In genomic region chr2:5735881-5736280, GRCm38 (mm10) we compare ENCODE assay signal across 24 mouse cellular contexts. TPM values are rescaled to one million over a fixed set of nuclear protein-coding genes. Genes with fewer than 3 reads are reported as not detected.
A peak's percentile ranks its signal among the peaks of the same experiment; 100 is the strongest.
DNase-seq lines count a peak whose midpoint lies in the region; ATAC-seq and TF ChIP-seq lines count a peak whose summit lies in the region.
"Had no signal": no experiment of that assay in that cellular context is flagged by ENCODE, and none has a peak within 500 bp of the region (broad histone marks: within the 10 kb centered on the region; RNA-seq: fewer than 3 reads in every experiment).

No protein-coding gene starts in this region.

- peaks cover 13% of the 10 kb centered on the region for H3K4me1 ChIP-seq in forebrain, embryonic 16.5 days (replicated peaks; ENCODE audit: control insufficient read depth, insufficient read depth, low read length)
- H3K4me1 ChIP-seq in forebrain, embryonic 11.5 days (replicated peaks; ENCODE audit: control insufficient read depth, insufficient read depth, low read length) = no peaks in the 10 kb centered on the region
- H3K4me1 ChIP-seq in limb, embryonic 15.5 days = peaks cover under 1% of the 10 kb centered on the region
- no peaks in the 10 kb centered on the region for H3K4me1 ChIP-seq in limb, embryonic 10.5 days
- no peaks in the 10 kb centered on the region for H3K4me1 ChIP-seq in ES-Bruce4 (ENCODE audit: control insufficient read depth, insufficient read depth, low read length)
- H3K4me1 ChIP-seq: embryonic facial prominence, embryonic 10.5 days; liver, embryonic 13.5 days; megakaryocyte, embryonic 14.5 days had no signal

- peak; percentile 18; the same call in 1 of the 2 replicates for ATAC-seq in forebrain, embryonic 16.5 days
- ATAC-seq in forebrain, embryonic 11.5 days (replicated peaks; ENCODE audit: low FRiP score) = no peak
- ATAC-seq in limb, embryonic 15.5 days (ENCODE audit: insufficient number of reproducible peaks, low FRiP score, low TSS enrichment, low read depth) = no peak
- ATAC-seq: intestine, postnatal 0 days; lung, postnatal 0 days had no signal

- TF ChIP-seq CTCF in ES-Bruce4 (IDR thresholded peaks at IDR 0.05; ENCODE audit: low read depth, low read length) = no peak

- TF ChIP-seq POLR2A in ES-Bruce4 (IDR thresholded peaks at IDR 0.05; ENCODE audit: insufficient read depth, low read length) = no peak

- TF ChIP-seq EP300 in ES-Bruce4 (IDR thresholded peaks at IDR 0.05; ENCODE audit: insufficient read depth, low read depth, low read length) = 0 out of 2 replicates have a peak, but pooled peaks have one; percentile 38

- no peak for DNase-seq in forebrain, embryonic 11.5 days (ENCODE audit: low spot score)
- DNase-seq in limb, embryonic 10.5 days (ENCODE audit: low spot score) = no peak
- DNase-seq in ZHBTc4 (ENCODE audit: low read depth, low spot score) = peak; percentile 41
- DNase-seq in right cerebral cortex, postnatal 4 days = no peak
- DNase-seq: adrenal gland, adult 8-10 months; cerebellum, adult 8-10 months; cerebellum, postnatal 25 days; gastrocnemius, postnatal 10 days; heart, postnatal 14 days; kidney, postnatal 25 days; liver, embryonic 13.5 days; lung, adult 18-20 months; lung, postnatal 4 days; right cerebral cortex, adult 18-20 months; thymus, postnatal 4 days had no signal

- WGBS in forebrain, embryonic 16.5 days = 10% methylated on average over 2 of the region's 2 CpGs
- 19% methylated on average over 2 of the region's 2 CpGs for WGBS in forebrain, embryonic 11.5 days
- WGBS in limb, embryonic 15.5 days = 29% methylated on average over 2 of the region's 2 CpGs
- WGBS in limb, embryonic 10.5 days = 29% methylated on average over 2 of the region's 2 CpGs

- H3K36me3 ChIP-seq in forebrain, embryonic 16.5 days (ENCODE audit: control insufficient read depth, insufficient read depth) = no peaks in the 10 kb centered on the region
- H3K36me3 ChIP-seq in forebrain, embryonic 11.5 days (ENCODE audit: control insufficient read depth, insufficient read depth, low read length) = no peaks in the 10 kb centered on the region
- H3K36me3 ChIP-seq in limb, embryonic 15.5 days = no peaks in the 10 kb centered on the region
- no peaks in the 10 kb centered on the region for H3K36me3 ChIP-seq in limb, embryonic 10.5 days
- H3K36me3 ChIP-seq in ES-Bruce4 (ENCODE audit: control insufficient read depth, insufficient read depth, low read length, poor library complexity, severe bottlenecking) = no peaks in the 10 kb centered on the region
- H3K36me3 ChIP-seq: embryonic facial prominence, embryonic 10.5 days; embryonic facial prominence, embryonic 15.5 days; liver, embryonic 13.5 days had no signal

- H3K9me3 ChIP-seq in forebrain, embryonic 16.5 days (ENCODE audit: control insufficient read depth, low read length) = no peaks in the 10 kb centered on the region
- no peaks in the 10 kb centered on the region for H3K9me3 ChIP-seq in forebrain, embryonic 11.5 days (ENCODE audit: control insufficient read depth, low read length)
- H3K9me3 ChIP-seq in limb, embryonic 15.5 days = no peaks in the 10 kb centered on the region
- H3K9me3 ChIP-seq in limb, embryonic 10.5 days (replicated peaks) = no peaks in the 10 kb centered on the region
- peaks cover 6% of the 10 kb centered on the region for H3K9me3 ChIP-seq in ES-Bruce4 (replicated peaks; ENCODE audit: control insufficient read depth, insufficient read depth, low read length, poor library complexity, severe bottlenecking)
- H3K9me3 ChIP-seq: embryonic facial prominence, embryonic 10.5 days; embryonic facial prominence, embryonic 15.5 days; liver, embryonic 13.5 days had no signal

- H3K9ac ChIP-seq in forebrain, embryonic 16.5 days (replicated peaks; ENCODE audit: low read depth, low read length) = no peak overlapping the region
- H3K9ac ChIP-seq in forebrain, embryonic 11.5 days (ENCODE audit: low read length) = no peak overlapping the region
- no peak overlapping the region for H3K9ac ChIP-seq in limb, embryonic 15.5 days
- H3K9ac ChIP-seq in ES-Bruce4 (ENCODE audit: low read depth, poor library complexity, severe bottlenecking) = no peak overlapping the region
- H3K9ac ChIP-seq: embryonic facial prominence, embryonic 15.5 days; liver, embryonic 13.5 days had no signal

- H3K4me2 ChIP-seq in forebrain, embryonic 16.5 days (ENCODE audit: low read length) = no peak overlapping the region
- H3K4me2 ChIP-seq in forebrain, embryonic 11.5 days (ENCODE audit: low read depth, low read length, severe bottlenecking) = no peak overlapping the region
- no peak overlapping the region for H3K4me2 ChIP-seq in limb, embryonic 15.5 days
- H3K4me2 ChIP-seq: embryonic facial prominence, embryonic 15.5 days; liver, embryonic 13.5 days had no signal

- no peaks in the 10 kb centered on the region for H3K27me3 ChIP-seq in forebrain, embryonic 16.5 days (replicated peaks; ENCODE audit: control insufficient read depth, insufficient read depth, low read length)
- H3K27me3 ChIP-seq in forebrain, embryonic 11.5 days (ENCODE audit: control insufficient read depth, insufficient read depth, low read length) = no peaks in the 10 kb centered on the region
- no peaks in the 10 kb centered on the region for H3K27me3 ChIP-seq in limb, embryonic 15.5 days
- H3K27me3 ChIP-seq in limb, embryonic 10.5 days (ENCODE audit: low read depth, poor library complexity, severe bottlenecking) = no peaks in the 10 kb centered on the region
- H3K27me3 ChIP-seq in ES-Bruce4 (ENCODE audit: control insufficient read depth, insufficient read depth, low read length, poor library complexity, severe bottlenecking) = no peaks in the 10 kb centered on the region
- H3K27me3 ChIP-seq: embryonic facial prominence, embryonic 15.5 days; liver, embryonic 13.5 days had no signal

- H3K4me3 ChIP-seq in forebrain, embryonic 16.5 days (replicated peaks; ENCODE audit: low read length) = no peak overlapping the region
- no peak overlapping the region for H3K4me3 ChIP-seq in forebrain, embryonic 11.5 days (ENCODE audit: low read depth, low read length)
- H3K4me3 ChIP-seq in limb, embryonic 15.5 days = no peak overlapping the region
- no peak overlapping the region for H3K4me3 ChIP-seq in limb, embryonic 10.5 days
- no peak overlapping the region for H3K4me3 ChIP-seq in ES-Bruce4 (ENCODE audit: low read depth, low read length)
- H3K4me3 ChIP-seq: embryonic facial prominence, embryonic 10.5 days; embryonic facial prominence, embryonic 15.5 days; left cerebral cortex, adult 2 months; liver, embryonic 13.5 days; megakaryocyte, embryonic 14.5 days had no signal

- H3K27ac ChIP-seq in forebrain, embryonic 16.5 days (ENCODE audit: low read length) = no peak overlapping the region
- H3K27ac ChIP-seq in forebrain, embryonic 11.5 days (ENCODE audit: low read depth, low read length) = no peak overlapping the region
- H3K27ac ChIP-seq in limb, embryonic 15.5 days = peak overlapping the region; percentile 1; the same call in 1 of the 2 replicates
- H3K27ac ChIP-seq in limb, embryonic 10.5 days = no peak overlapping the region
- peak overlapping the region; percentile 35; the same call in 1 of the 2 replicates for H3K27ac ChIP-seq in ES-Bruce4 (ENCODE audit: insufficient read depth, low read length)
- H3K27ac ChIP-seq: embryonic facial prominence, embryonic 10.5 days; embryonic facial prominence, embryonic 15.5 days; left cerebral cortex, adult 2 months; liver, embryonic 13.5 days had no signal

RNA-seq across cellular contexts. Expression of gene Camk1d, which starts 21.6 kb away (rescaled TPM):
- 8.1 and 10.6 TPM in 2 replicates for polyA plus RNA-seq in forebrain, embryonic 16.5 days (2015; fragmentation: Nextera tagmentation; extraction: Ambion mirVana)
- 2.1 and 2.2 TPM in 2 replicates for polyA plus RNA-seq in forebrain, embryonic 11.5 days (2014; fragmentation: Nextera tagmentation; extraction: Ambion mirVana)
- 8.4 and 9.0 TPM in 2 replicates for polyA plus RNA-seq in limb, embryonic 15.5 days (2015; fragmentation: Nextera tagmentation; extraction: Ambion mirVana)
- 0.84 and 1.4 TPM in 2 replicates for polyA plus RNA-seq in limb, embryonic 10.5 days (2016; fragmentation: Nextera tagmentation; extraction: Ambion mirVana)
- 3.2 and 5.9 TPM in 2 replicates for polyA plus RNA-seq in ES-Bruce4 (2011; ENCODE audit: insufficient read depth, insufficient read length, low read depth, missing spikeins)

Comparison
In these comparisons a context has a peak if more than half of its experiments do, and no peak if none do; other contexts are left out.
1. H3K27ac ChIP-seq: peak in limb, embryonic 15.5 days (single experiment) and ES-Bruce4 (single experiment); none in forebrain, embryonic 16.5 days (single experiment), forebrain, embryonic 11.5 days (single experiment) and limb, embryonic 10.5 days (single experiment).